Mouse (Mus musculus): ENCODE data around the gene Gabpb2. TPM values are rescaled to one million over a fixed set of nuclear protein-coding genes. Genes with fewer than 3 reads are reported as not detected.
"Not testable (repeated sequence)": the region's sequence is repeated elsewhere in the genome, so short reads cannot be mapped to it uniquely, and the experiment has no call there.

Gene Gabpb2
- polyA plus RNA-seq, 1 experiment: 14.7 TPM

- no peak for DNase-seq (ENCODE audit: low read depth)
- TF ChIP-seq POLR2A (IDR thresholded peaks at IDR 0.05; ENCODE audit: borderline replicate concordance, extremely low read depth, insufficient read depth, insufficient read length, poor library complexity, severe bottlenecking) (no peak), CTCF (IDR thresholded peaks at IDR 0.05; ENCODE audit: borderline replicate concordance, extremely low read depth, insufficient read depth, insufficient read length) (no peak)
Measured at GRCm38 (mm10) chr3:95213609-95213975, 4.1 kb downstream of the Gabpb2 start.

DNA sequence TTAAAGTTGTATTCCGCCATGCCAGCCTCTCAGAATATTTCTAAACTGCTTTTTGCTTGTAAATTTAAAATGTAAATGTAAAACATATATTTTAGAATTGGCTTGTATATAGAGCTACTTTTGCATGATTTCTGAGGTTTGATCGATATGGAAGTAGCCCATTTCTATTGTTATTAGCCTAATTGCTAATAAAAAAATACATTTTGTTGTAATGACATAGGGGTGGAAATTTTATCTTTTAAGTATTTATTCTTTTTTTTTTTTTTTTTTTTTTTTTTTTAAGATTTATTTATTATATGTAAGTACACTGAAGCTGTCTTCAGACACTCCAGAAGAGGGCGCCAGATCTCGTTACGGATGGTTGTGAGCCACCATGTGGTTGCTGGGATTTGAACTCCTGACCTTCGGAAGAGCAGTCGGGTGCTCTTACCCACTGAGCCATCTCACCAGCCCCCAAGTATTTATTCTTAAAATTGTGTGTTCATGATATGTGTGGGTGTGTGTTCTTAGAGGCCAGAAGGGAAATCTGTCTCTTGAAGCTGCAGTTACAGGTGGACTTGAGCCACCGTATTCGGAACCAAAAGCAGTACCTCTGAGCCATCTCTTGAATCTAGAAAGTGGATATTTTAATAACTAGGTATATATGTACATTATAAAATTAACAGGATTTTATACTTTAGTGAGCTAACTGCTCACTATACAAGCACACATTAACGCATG is 4.7 kb downstream of the Gabpb2 start:
- not testable (repeated sequence) for DNase-seq (ENCODE audit: low read depth)

DNA sequence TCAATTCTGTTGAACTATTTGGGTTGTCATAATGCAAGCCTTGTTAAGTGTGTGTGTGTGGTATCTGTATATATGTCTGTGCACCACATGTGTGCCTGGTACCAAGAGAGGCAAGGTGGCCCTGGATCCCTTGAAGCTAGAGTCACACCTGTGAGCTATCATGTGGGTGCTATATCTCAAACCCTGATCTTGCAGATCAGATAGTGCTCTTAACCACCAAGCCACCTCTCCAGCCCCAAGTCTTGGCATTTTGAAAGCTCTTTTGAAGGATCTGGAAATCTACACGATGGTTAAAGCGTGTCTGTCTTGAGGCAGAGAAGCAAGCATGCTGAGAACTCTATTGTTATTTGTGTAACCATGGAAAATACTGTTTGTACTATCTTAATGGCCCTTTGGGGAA is 7.1 kb downstream of the Gabpb2 start:
- no peak for TF ChIP-seq CTCF (IDR thresholded peaks at IDR 0.05; ENCODE audit: borderline replicate concordance, extremely low read depth, insufficient read depth, insufficient read length)
- no peak for TF ChIP-seq POLR2A (IDR thresholded peaks at IDR 0.05; ENCODE audit: borderline replicate concordance, extremely low read depth, insufficient read depth, insufficient read length, poor library complexity, severe bottlenecking)
- no peak for DNase-seq (ENCODE audit: low read depth)

GRCm38 (mm10) chr3:95208286-95208685 is 9.4 kb downstream of the Gabpb2 start:
- DNase-seq (ENCODE audit: low read depth): no peak
- TF ChIP-seq CTCF (IDR thresholded peaks at IDR 0.05; ENCODE audit: borderline replicate concordance, extremely low read depth, insufficient read depth, insufficient read length): no peak
- TF ChIP-seq POLR2A (IDR thresholded peaks at IDR 0.05; ENCODE audit: borderline replicate concordance, extremely low read depth, insufficient read depth, insufficient read length, poor library complexity, severe bottlenecking): no peak

DNA sequence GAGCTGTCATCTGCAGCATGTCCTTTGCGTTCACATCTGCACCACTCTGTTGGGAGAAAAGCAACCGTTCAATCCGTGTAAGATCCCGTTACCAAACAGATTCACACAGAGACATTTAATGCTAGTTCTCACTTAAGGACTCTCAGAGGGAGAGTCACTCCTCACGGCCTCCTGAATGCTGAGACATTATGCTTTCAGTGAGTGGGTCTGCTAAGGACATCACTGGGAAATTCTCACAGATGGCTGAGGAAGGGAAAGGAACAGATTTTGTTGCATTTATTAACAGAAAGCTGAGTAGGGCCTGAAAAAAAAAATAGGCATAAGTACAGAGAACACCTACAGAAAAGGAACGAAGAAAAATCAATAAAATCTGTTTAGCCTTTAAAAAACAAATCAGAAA is 13.8 kb downstream of the Gabpb2 start:
- TF ChIP-seq CTCF (IDR thresholded peaks at IDR 0.05; ENCODE audit: borderline replicate concordance, extremely low read depth, insufficient read depth, insufficient read length): no peak
- TF ChIP-seq POLR2A (IDR thresholded peaks at IDR 0.05; ENCODE audit: borderline replicate concordance, extremely low read depth, insufficient read depth, insufficient read length, poor library complexity, severe bottlenecking): no peak
- DNase-seq (ENCODE audit: low read depth): no peak

- DNase-seq (ENCODE audit: low read depth): no peak
- TF ChIP-seq CTCF (IDR thresholded peaks at IDR 0.05; ENCODE audit: borderline replicate concordance, extremely low read depth, insufficient read depth, insufficient read length) (no peak), POLR2A (IDR thresholded peaks at IDR 0.05; ENCODE audit: borderline replicate concordance, extremely low read depth, insufficient read depth, insufficient read length, poor library complexity, severe bottlenecking) (no peak)
Measured at GRCm38 (mm10) chr3:95200562-95200961, 17.2 kb downstream of the Gabpb2 start.

DNA sequence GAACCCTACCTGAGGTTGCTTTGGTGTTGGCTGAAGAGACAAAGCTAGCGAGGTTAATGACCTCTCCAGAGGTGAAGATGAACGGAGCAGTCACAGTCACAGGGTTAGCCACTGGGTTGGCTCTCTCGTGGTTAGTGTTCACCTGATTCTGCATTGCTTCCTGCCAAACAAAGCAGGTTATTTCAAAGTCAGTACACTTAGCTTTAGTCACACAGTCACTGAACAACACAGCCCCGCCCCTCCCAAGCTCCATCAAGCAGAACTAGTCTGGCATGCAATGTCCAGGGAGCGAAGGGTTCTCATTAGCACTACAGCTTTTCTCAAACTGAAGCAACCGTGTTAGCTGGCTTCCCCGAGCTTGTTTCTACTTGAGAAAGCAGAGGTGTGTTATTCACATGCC is 17.6 kb downstream of the Gabpb2 start:
- TF ChIP-seq CTCF (IDR thresholded peaks at IDR 0.05; ENCODE audit: borderline replicate concordance, extremely low read depth, insufficient read depth, insufficient read length) (no peak), POLR2A (IDR thresholded peaks at IDR 0.05; ENCODE audit: borderline replicate concordance, extremely low read depth, insufficient read depth, insufficient read length, poor library complexity, severe bottlenecking) (no peak)
- no peak for DNase-seq (ENCODE audit: low read depth)

DNA sequence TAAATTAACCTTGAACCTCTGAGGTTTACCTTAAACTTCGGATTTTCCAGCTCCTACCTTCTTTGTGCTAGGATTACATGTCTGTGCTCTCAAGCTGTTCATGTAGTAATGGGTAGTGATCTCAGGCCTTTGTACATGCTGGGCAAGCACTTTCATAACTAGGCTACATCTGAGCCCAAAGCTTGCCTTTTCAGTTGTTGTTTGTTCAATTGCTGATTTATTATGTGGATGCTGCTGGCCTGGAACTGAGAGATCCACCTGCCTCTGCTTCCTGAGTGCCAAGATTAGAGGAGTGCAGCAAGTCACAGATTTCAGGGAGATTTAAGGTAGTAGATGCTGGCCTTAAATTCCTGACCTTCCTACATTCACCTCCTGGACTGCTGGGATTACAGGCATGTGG is 18.6 kb downstream of the Gabpb2 start:
- DNase-seq (ENCODE audit: low read depth): no peak
- no peak for TF ChIP-seq POLR2A (IDR thresholded peaks at IDR 0.05; ENCODE audit: borderline replicate concordance, extremely low read depth, insufficient read depth, insufficient read length, poor library complexity, severe bottlenecking)
- no peak for TF ChIP-seq CTCF (IDR thresholded peaks at IDR 0.05; ENCODE audit: borderline replicate concordance, extremely low read depth, insufficient read depth, insufficient read length)

DNA sequence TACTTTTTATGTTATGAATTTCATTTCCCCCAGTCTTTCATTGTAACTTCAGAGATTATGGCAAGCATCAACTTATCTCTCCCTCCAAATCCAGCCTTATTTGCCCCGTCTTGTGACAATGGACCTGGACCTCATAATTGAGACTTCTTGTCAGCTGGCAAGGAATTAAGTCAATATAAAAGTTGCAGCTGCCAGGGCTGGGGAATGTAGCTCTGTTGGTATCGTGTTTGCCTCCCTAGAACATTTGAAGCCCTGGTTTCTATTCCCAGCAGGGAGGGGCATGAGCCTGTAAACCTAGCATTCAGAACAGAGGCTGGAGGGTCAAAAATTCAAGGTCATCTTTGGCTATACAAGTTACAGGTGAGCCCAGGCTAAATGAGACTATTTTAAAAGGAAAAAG is 21.9 kb downstream of the Gabpb2 start:
- DNase-seq (ENCODE audit: low read depth): no peak
- TF ChIP-seq CTCF (IDR thresholded peaks at IDR 0.05; ENCODE audit: borderline replicate concordance, extremely low read depth, insufficient read depth, insufficient read length): no peak

GRCm38 (mm10) chr3:95194721-95195135 is 23.0 kb downstream of the Gabpb2 start:
- TF ChIP-seq POLR2A (IDR thresholded peaks at IDR 0.05; ENCODE audit: borderline replicate concordance, extremely low read depth, insufficient read depth, insufficient read length, poor library complexity, severe bottlenecking): no peak
- TF ChIP-seq CTCF (IDR thresholded peaks at IDR 0.05; ENCODE audit: borderline replicate concordance, extremely low read depth, insufficient read depth, insufficient read length): no peak
- DNase-seq (ENCODE audit: low read depth): no peak

- no peak for DNase-seq (ENCODE audit: low read depth)
- no peak for TF ChIP-seq POLR2A (IDR thresholded peaks at IDR 0.05; ENCODE audit: borderline replicate concordance, extremely low read depth, insufficient read depth, insufficient read length, poor library complexity, severe bottlenecking)
- no peak for TF ChIP-seq CTCF (IDR thresholded peaks at IDR 0.05; ENCODE audit: borderline replicate concordance, extremely low read depth, insufficient read depth, insufficient read length)
Measured at GRCm38 (mm10) chr3:95186888-95187287, 30.8 kb downstream of the Gabpb2 start.

DNA sequence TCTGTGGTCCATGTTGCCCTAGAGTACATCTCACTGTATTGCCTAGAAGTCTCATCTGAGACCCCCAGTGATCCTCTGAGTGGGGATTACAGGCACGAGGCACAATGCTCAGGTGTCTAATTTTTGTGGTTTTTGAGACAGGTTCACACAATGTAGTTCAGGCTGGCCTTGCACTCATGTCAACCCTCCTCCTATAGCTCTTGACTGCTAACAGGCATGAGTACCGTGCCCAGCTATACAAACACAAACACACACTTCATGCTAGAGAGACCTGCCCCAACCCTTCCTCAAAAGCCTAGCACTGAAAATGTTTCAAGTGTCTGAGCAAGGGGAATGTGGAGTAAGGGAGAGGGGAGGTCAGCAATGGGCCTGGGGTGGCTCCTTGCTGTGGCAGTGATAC is 31.6 kb downstream of the Gabpb2 start:
- DNase-seq (ENCODE audit: low read depth): no peak
- TF ChIP-seq POLR2A (IDR thresholded peaks at IDR 0.05; ENCODE audit: borderline replicate concordance, extremely low read depth, insufficient read depth, insufficient read length, poor library complexity, severe bottlenecking) (no peak), CTCF (IDR thresholded peaks at IDR 0.05; ENCODE audit: borderline replicate concordance, extremely low read depth, insufficient read depth, insufficient read length) (no peak)

Measured in brain, embryonic 14.5 days (tissue).